Mouse (Mus musculus) midbrain, embryonic 14.5 days (tissue): Measurements from ENCODE around the gene Ccser2. TPM values are rescaled to one million over a fixed set of nuclear protein-coding genes. Genes with fewer than 3 reads are reported as not detected.

Source experiments
- ATAC-seq: fragments of 200-750 bp; cut with Nextera tagmentation; 2 replicates; pipeline ENCODE4 v1.8.0; 2017; ENCODE audit warnings: moderate number of reproducible peaks, moderate library complexity; ENCODE audit not compliant: low FRiP score, low TSS enrichment
- DNase-seq: peaks from one replicate; pipeline ENCODE4 v3.0.0-alpha.2; 2015
- H3K27ac ChIP-seq: fragments of 300-500 bp; sonication (generic); replicated peaks from 2 replicates; pipeline ENCODE4 v1.5.1; 2014; ENCODE audit warnings: mild to moderate bottlenecking, low read depth, low read length, moderate library complexity
- H3K27me3 ChIP-seq: fragments of 300-500 bp; sonication (generic); 2 replicates; pipeline ENCODE4 v1.6.1; 2014; ENCODE audit warnings: low read length, control low read depth, mixed read lengths; ENCODE audit not compliant: control insufficient read depth, insufficient read depth
- H3K36me3 ChIP-seq: fragments of 300-500 bp; sonication (generic); 2 replicates; pipeline ENCODE4 v1.6.1; 2014; ENCODE audit warnings: low read length, control low read depth; ENCODE audit not compliant: control insufficient read depth, insufficient read depth
- H3K4me1 ChIP-seq: fragments of 300-500 bp; sonication (generic); 2 replicates; pipeline ENCODE4 v1.6.1; 2014; ENCODE audit warnings: mild to moderate bottlenecking, antibody characterized with exemption, low read length, control low read depth; ENCODE audit not compliant: control insufficient read depth, insufficient read depth
- H3K4me2 ChIP-seq: fragments of 300-500 bp; sonication (generic); 2 replicates; pipeline ENCODE4 v1.6.1; 2014; ENCODE audit warnings: mild to moderate bottlenecking, low read length, moderate library complexity
- H3K4me3 ChIP-seq: fragments of 300-500 bp; sonication (generic); replicated peaks from 2 replicates; pipeline ENCODE4 v1.5.1; 2014; ENCODE audit warnings: low read depth, low read length
- H3K9ac ChIP-seq: fragments of 300-500 bp; sonication (generic); replicated peaks from 2 replicates; pipeline ENCODE4 v1.6.1; 2014; ENCODE audit warnings: mild to moderate bottlenecking, low read length, moderate library complexity
- H3K9me3 ChIP-seq: fragments of 300-500 bp; sonication (generic); 2 replicates; pipeline ENCODE4 v1.6.1; 2016; ENCODE audit warnings: low read length, control low read depth, mixed read lengths; ENCODE audit not compliant: control insufficient read depth
- WGBS: fragments of 180-500 bp; shearing (Covaris S2); extraction: QIAGEN DNeasy Blood & Tissue Kit; methylation state at CpG from one replicate; pipeline ENCODE4 v1.1.7; 2014; 5-methylcytosine and 5-hydroxymethylcytosine counted together
- polyA plus RNA-seq: library from polyadenylated mRNA; unstranded; fragments of >200 nt; fragmentation: Nextera tagmentation; extraction: Ambion mirVana; gene quantifications from 2 replicates; pipeline ENCODE4 v1.2.1, GENCODE M21; 2014

Ccser2 gene
- polyA plus RNA-seq, 1 experiment from 2014 or later = 85.1 TPM

- 69% methylated on average over 10 of the region's 11 CpGs for WGBS
- peak; percentile 17 for DNase-seq
Observed at GRCm38 (mm10) chr14:36905809-36906522, 62.6 kb downstream of the Ccser2 start.

GRCm38 (mm10) chr14:36904206-36904605, 64.4 kb downstream of the Ccser2 start:
- no peak overlapping the region for H3K27ac ChIP-seq
- H3K9me3 ChIP-seq = no peaks in the 10 kb centered on the region
- peaks cover 24% of the 10 kb centered on the region for H3K36me3 ChIP-seq
- H3K4me1 ChIP-seq = no peaks in the 10 kb centered on the region
- no peak overlapping the region for H3K4me2 ChIP-seq
- H3K27me3 ChIP-seq = no peaks in the 10 kb centered on the region
- H3K9ac ChIP-seq = no peak overlapping the region
- ATAC-seq = no peak
- WGBS = 93% methylated on average over 1 of the region's 1 CpGs
- H3K4me3 ChIP-seq = no peak overlapping the region
- no peak for DNase-seq

More at GRCm38 (mm10) chr14:36905809-36906522, 62.6 kb downstream of the Ccser2 start:
- Histone ChIP-seq H3K9ac (no peak overlapping the region), H3K27me3 (no peaks in the 10 kb centered on the region), H3K9me3 (no peaks in the 10 kb centered on the region), H3K36me3 (peaks cover 13% of the 10 kb centered on the region), H3K4me3 (no peak overlapping the region), H3K4me2 (no peak overlapping the region), H3K27ac (peak overlapping the region; percentile 45; the same call in 1 of the 2 replicates), H3K4me1 (no peaks in the 10 kb centered on the region)
- ATAC-seq = no peak

GRCm38 (mm10) chr14:36900883-36901282, 67.7 kb downstream of the Ccser2 start:
- no peak overlapping the region for H3K4me2 ChIP-seq
- H3K4me3 ChIP-seq = no peak overlapping the region
- DNase-seq = no peak
- H3K9me3 ChIP-seq = no peaks in the 10 kb centered on the region
- H3K36me3 ChIP-seq = peaks cover 11% of the 10 kb centered on the region
- H3K27ac ChIP-seq = no peak overlapping the region
- no peak overlapping the region for H3K9ac ChIP-seq
- no peaks in the 10 kb centered on the region for H3K4me1 ChIP-seq
- no peaks in the 10 kb centered on the region for H3K27me3 ChIP-seq
- no peak for ATAC-seq

GRCm38 (mm10) chr14:36894701-36895100, 73.9 kb downstream of the Ccser2 start:
- H3K36me3 ChIP-seq = peaks cover 9% of the 10 kb centered on the region; the same call in 1 of the 2 replicates
- DNase-seq (no peak), ATAC-seq (no peak)
- H3K4me3 ChIP-seq = no peak overlapping the region
- H3K27ac ChIP-seq = no peak overlapping the region
- H3K9me3 ChIP-seq = no peaks in the 10 kb centered on the region
- no peaks in the 10 kb centered on the region for H3K27me3 ChIP-seq
- H3K9ac ChIP-seq = no peak overlapping the region
- no peaks in the 10 kb centered on the region for H3K4me1 ChIP-seq
- WGBS = 85% methylated on average over 3 of the region's 3 CpGs
- no peak overlapping the region for H3K4me2 ChIP-seq

GRCm38 (mm10) chr14:36892762-36893358, 75.7 kb downstream of the Ccser2 start:
- H3K9me3 ChIP-seq = no peaks in the 10 kb centered on the region
- 93% methylated on average over 2 of the region's 2 CpGs for WGBS
- DNase-seq (no peak), ATAC-seq (no peak)
- H3K4me3 ChIP-seq = no peak overlapping the region
- H3K4me2 ChIP-seq = no peak overlapping the region
- H3K36me3 ChIP-seq = 0 out of 2 replicates have a peak, but pooled peaks cover 5% of the 10 kb centered on the region
- no peak overlapping the region for H3K27ac ChIP-seq
- no peaks in the 10 kb centered on the region for H3K27me3 ChIP-seq
- no peak overlapping the region for H3K9ac ChIP-seq
- H3K4me1 ChIP-seq = no peaks in the 10 kb centered on the region

GRCm38 (mm10) chr14:36890130-36890529, 78.4 kb downstream of the Ccser2 start:
- no peak for ATAC-seq
- WGBS = 85% methylated on average over 7 of the region's 7 CpGs

GRCm38 (mm10) chr14:36885680-36886079, 82.9 kb downstream of the Ccser2 start:
- WGBS = 92% methylated on average over 5 of the region's 5 CpGs

More at GRCm38 (mm10) chr14:36890130-36890529, 78.4 kb downstream of the Ccser2 start:
- Histone ChIP-seq H3K9me3 (no peaks in the 10 kb centered on the region), H3K36me3 (peaks cover 7% of the 10 kb centered on the region; the same call in 1 of the 2 replicates), H3K4me1 (no peaks in the 10 kb centered on the region), H3K4me2 (no peak overlapping the region), H3K9ac (no peak overlapping the region), H3K27ac (no peak overlapping the region), H3K4me3 (no peak overlapping the region), H3K27me3 (no peaks in the 10 kb centered on the region)
- no peak for DNase-seq

GRCm38 (mm10) chr14:36885117-36885516, 83.5 kb downstream of the Ccser2 start:
- Histone ChIP-seq H3K9me3 (no peaks in the 10 kb centered on the region), H3K4me3 (no peak overlapping the region), H3K4me2 (no peak overlapping the region), H3K4me1 (no peaks in the 10 kb centered on the region), H3K27ac (no peak overlapping the region), H3K36me3 (peaks cover 8% of the 10 kb centered on the region; the same call in 1 of the 2 replicates), H3K27me3 (no peaks in the 10 kb centered on the region), H3K9ac (no peak overlapping the region)
- WGBS = 90% methylated on average over 1 of the region's 1 CpGs
- ATAC-seq (no peak), DNase-seq (no peak)

More at GRCm38 (mm10) chr14:36885680-36886079, 82.9 kb downstream of the Ccser2 start:
- Histone ChIP-seq H3K9ac (no peak overlapping the region), H3K27ac (no peak overlapping the region), H3K4me3 (no peak overlapping the region), H3K36me3 (peaks cover 8% of the 10 kb centered on the region; the same call in 1 of the 2 replicates), H3K4me2 (no peak overlapping the region), H3K9me3 (no peaks in the 10 kb centered on the region), H3K4me1 (no peaks in the 10 kb centered on the region), H3K27me3 (no peaks in the 10 kb centered on the region)
- no peak for ATAC-seq
- DNase-seq = no peak

GRCm38 (mm10) chr14:36883576-36883975, 85.0 kb downstream of the Ccser2 start:
- Histone ChIP-seq H3K4me1 (no peaks in the 10 kb centered on the region), H3K36me3 (peaks cover 17% of the 10 kb centered on the region), H3K27me3 (no peaks in the 10 kb centered on the region), H3K9ac (no peak overlapping the region), H3K9me3 (no peaks in the 10 kb centered on the region), H3K4me3 (no peak overlapping the region), H3K27ac (no peak overlapping the region), H3K4me2 (no peak overlapping the region)
- DNase-seq = no peak
- no peak for ATAC-seq
- 84% methylated on average over 3 of the region's 3 CpGs for WGBS
